Mouse (Mus musculus): ENCODE measurements around the gene Lipc.

DNA sequence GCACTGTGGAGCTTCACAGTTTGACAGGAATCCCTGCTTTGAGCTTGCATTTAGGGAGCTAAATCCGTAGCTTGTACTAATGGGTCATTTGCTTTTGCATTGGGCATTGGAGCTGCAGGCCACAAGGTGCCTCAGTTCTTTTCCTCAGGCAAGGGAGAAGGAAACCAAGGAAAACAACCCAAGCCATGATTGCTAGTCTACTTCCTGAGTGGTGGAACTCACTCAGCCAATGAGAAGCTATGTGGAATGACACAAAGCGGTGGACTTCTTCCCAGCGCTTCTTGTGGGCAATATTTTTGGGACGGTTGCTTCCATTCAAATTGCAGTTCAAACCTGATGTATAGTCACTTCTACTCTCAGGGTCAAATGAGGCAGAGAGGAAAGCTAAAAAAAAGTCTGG lies at the start of gene Lipc:
- TF ChIP-seq POLR2A (IDR thresholded peaks at IDR 0.05; ENCODE audit: borderline replicate concordance, insufficient read depth, low read length) (no peak), CTCF (IDR thresholded peaks at IDR 0.05; ENCODE audit: borderline replicate concordance, insufficient read depth, low read depth, low read length) (no peak)

Data from cerebellum, adult 2 months (tissue).